Mouse (Mus musculus) thymus, adult 2 months (tissue): ENCODE data around the gene Kctd15. TPM values are rescaled to one million over a fixed set of nuclear protein-coding genes. Genes with fewer than 3 reads are reported as not detected.

Experiments
- DNase-seq: peaks from one replicate; pipeline ENCODE4 v3.0.0; 2021
- H3K27ac ChIP-seq: fragments of 200-500 bp; 2 replicates; pipeline ENCODE4 v1.5.1; 2012; ENCODE audit warnings: low read length, control low read depth; ENCODE audit not compliant: control insufficient read depth, insufficient read depth
- H3K27me3 ChIP-seq: fragments of 200-500 bp; 2 replicates; pipeline ENCODE4 v1.6.1; 2012; ENCODE audit warnings: mild to moderate bottlenecking, low read length, moderate library complexity, mixed read lengths; ENCODE audit not compliant: control insufficient read depth, insufficient read depth
- H3K36me3 ChIP-seq: fragments of 200-500 bp; 2 replicates; pipeline ENCODE4 v1.6.1; 2012; ENCODE audit warnings: mild to moderate bottlenecking, low read length, moderate library complexity; ENCODE audit not compliant: control insufficient read depth, insufficient read depth
- H3K4me1 ChIP-seq: fragments of 200-500 bp; replicated peaks from 2 replicates; pipeline ENCODE4 v1.6.1; 2012; ENCODE audit warnings: low read length; ENCODE audit not compliant: control insufficient read depth, insufficient read depth
- H3K4me3 ChIP-seq: fragments of 200-500 bp; 2 replicates; pipeline ENCODE4 v1.5.1; 2012; ENCODE audit warnings: mild to moderate bottlenecking, low read length, control low read depth, moderate library complexity; ENCODE audit not compliant: control insufficient read depth, insufficient read depth
- CTCF ChIP-seq: fragments of 200-500 bp; IDR thresholded peaks from 2 replicates; pipeline ENCODE4 v1.5.1; 2012; ENCODE audit warnings: mild to moderate bottlenecking, control low read depth, low read length, moderate library complexity, borderline replicate concordance; ENCODE audit not compliant: control insufficient read depth, poor library complexity, insufficient read depth; ENCODE audit errors: extremely low read depth
- POLR2A ChIP-seq: fragments of 200-500 bp; IDR thresholded peaks from 2 replicates; pipeline ENCODE4 v1.6.1; 2012; ENCODE audit warnings: mild to moderate bottlenecking, low read length, control low read depth, moderate library complexity; ENCODE audit not compliant: control insufficient read depth, poor library complexity, insufficient read depth; ENCODE audit errors: extremely low read depth
- WGBS: fragments of 180-500 bp; shearing (Covaris S2); methylation state at CpG from one replicate; pipeline ENCODE4 v1.1.7; 2018; 5-methylcytosine and 5-hydroxymethylcytosine counted together
- polyA plus RNA-seq: library from polyadenylated mRNA; depleted of rRNA; stranded (reverse); fragments of >200 nt; gene quantifications from 2 replicates; pipeline ENCODE4 v1.2.3, GENCODE M21; 2012

Kctd15 gene
- polyA plus RNA-seq, 1 experiment, result 14.2 TPM

GRCm38 (mm10) chr7:34679886-34680285, 23.4 kb upstream of the Kctd15 start:
- no peak for DNase-seq
- 43% methylated on average over 2 of the region's 2 CpGs for WGBS
- Histone ChIP-seq H3K27me3 (no peaks in the 10 kb centered on the region; the same call in 1 of the 2 replicates), H3K4me1 (no peaks in the 10 kb centered on the region), H3K36me3 (no peaks in the 10 kb centered on the region), H3K4me3 (no peak overlapping the region), H3K27ac (no peak overlapping the region)
- TF ChIP-seq CTCF (no peak), POLR2A (no peak)

- no peak; the same call in 1 of the 2 replicates for TF ChIP-seq CTCF
- no peak overlapping the region for H3K27ac ChIP-seq
- no peaks in the 10 kb centered on the region for H3K36me3 ChIP-seq
- DNase-seq, result peak; percentile 52
- no peaks in the 10 kb centered on the region for H3K4me1 ChIP-seq
- 16% methylated on average over 33 of the region's 33 CpGs for WGBS
- no peak overlapping the region for H3K4me3 ChIP-seq
- no peaks in the 10 kb centered on the region; the same call in 1 of the 2 replicates for H3K27me3 ChIP-seq
These were observed 19.4 kb upstream of the Kctd15 start for GRCm38 (mm10) chr7:34675831-34676514.

GRCm38 (mm10) chr7:34675120-34675790, 18.7 kb upstream of the Kctd15 start:
- Histone ChIP-seq H3K4me1 (no peaks in the 10 kb centered on the region), H3K4me3 (no peak overlapping the region), H3K27me3 (no peaks in the 10 kb centered on the region; the same call in 1 of the 2 replicates), H3K36me3 (no peaks in the 10 kb centered on the region), H3K27ac (no peak overlapping the region)
- 23% methylated on average over 42 of the region's 42 CpGs for WGBS
- TF ChIP-seq CTCF (no peak), POLR2A (no peak)
- no peak for DNase-seq

- TF ChIP-seq CTCF, result no peak
- H3K36me3 ChIP-seq, result no peaks in the 10 kb centered on the region
- H3K4me3 ChIP-seq, result no peak overlapping the region
- no peak overlapping the region for H3K27ac ChIP-seq
- no peaks in the 10 kb centered on the region; the same call in 1 of the 2 replicates for H3K27me3 ChIP-seq
- 87% methylated on average over 4 of the region's 4 CpGs for WGBS
- no peak for DNase-seq
- H3K4me1 ChIP-seq, result no peaks in the 10 kb centered on the region
These were observed 16.4 kb upstream of the Kctd15 start for GRCm38 (mm10) chr7:34672916-34673315.

- no peaks in the 10 kb centered on the region; the same call in 1 of the 2 replicates for H3K27me3 ChIP-seq
- no peaks in the 10 kb centered on the region for H3K36me3 ChIP-seq
- no peak for TF ChIP-seq POLR2A
- peak; percentile 90 for TF ChIP-seq CTCF
- H3K27ac ChIP-seq, result no peak overlapping the region
- WGBS, result 6% methylated on average over 6 of the region's 6 CpGs
- H3K4me1 ChIP-seq, result no peaks in the 10 kb centered on the region
- peak; percentile 81 for DNase-seq
- no peak overlapping the region for H3K4me3 ChIP-seq
These were observed 15.4 kb upstream of the Kctd15 start for GRCm38 (mm10) chr7:34671911-34672310.

- H3K36me3 ChIP-seq, result no peaks in the 10 kb centered on the region
- H3K27ac ChIP-seq, result no peak overlapping the region
- DNase-seq, result no peak
- no peaks in the 10 kb centered on the region for H3K4me1 ChIP-seq
- H3K27me3 ChIP-seq, result no peaks in the 10 kb centered on the region; the same call in 1 of the 2 replicates
- no peak overlapping the region for H3K4me3 ChIP-seq
- TF ChIP-seq POLR2A, result no peak
- TF ChIP-seq CTCF, result no peak
- 87% methylated on average over 3 of the region's 3 CpGs for WGBS
These were observed 14.2 kb upstream of the Kctd15 start for GRCm38 (mm10) chr7:34670778-34671177.

- TF ChIP-seq POLR2A (no peak), CTCF (no peak)
- Histone ChIP-seq H3K27me3 (no peaks in the 10 kb centered on the region), H3K4me3 (no peak overlapping the region), H3K27ac (no peak overlapping the region), H3K36me3 (no peaks in the 10 kb centered on the region), H3K4me1 (no peaks in the 10 kb centered on the region)
- DNase-seq, result no peak
- 44% methylated on average over 9 of the region's 9 CpGs for WGBS
These were observed 12.8 kb upstream of the Kctd15 start for GRCm38 (mm10) chr7:34669336-34669735.
